Mouse (Mus musculus) heart, postnatal 4 days (tissue): ENCODE measurements at regions not wholly inside any gene's neighbourhood (a gene's known extent, or its start where the extent isn't known, plus 50 kb on each side); places are given as distances from the start of the nearest gene placed in this dataset.
A peak's percentile ranks its signal among the peaks of the same experiment; 100 is the strongest.

ENCODE experiments used
- DNase-seq: peaks from one replicate; pipeline ENCODE4 v3.0.0; 2021

DNA sequence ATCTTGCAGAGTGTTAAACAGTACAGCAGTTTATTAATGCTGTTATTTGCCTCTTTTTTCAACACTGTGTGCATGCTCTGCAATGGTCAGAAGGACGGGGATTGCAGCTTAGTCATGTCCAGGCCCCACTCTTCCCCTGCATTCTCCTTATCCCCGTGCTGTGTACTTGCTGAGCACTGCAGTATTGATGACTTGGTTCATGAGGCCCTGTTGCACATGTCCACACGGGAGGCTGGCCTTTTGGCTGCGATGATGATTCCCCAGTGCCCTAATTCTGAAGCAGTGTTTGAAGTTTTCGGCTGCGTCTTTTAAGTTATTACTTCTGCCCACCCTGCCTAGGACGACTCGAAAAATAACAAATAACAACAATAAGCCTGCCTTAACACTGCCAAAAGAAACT is 750.7 kb downstream of the Inhba start:
- no peak for DNase-seq

DNA sequence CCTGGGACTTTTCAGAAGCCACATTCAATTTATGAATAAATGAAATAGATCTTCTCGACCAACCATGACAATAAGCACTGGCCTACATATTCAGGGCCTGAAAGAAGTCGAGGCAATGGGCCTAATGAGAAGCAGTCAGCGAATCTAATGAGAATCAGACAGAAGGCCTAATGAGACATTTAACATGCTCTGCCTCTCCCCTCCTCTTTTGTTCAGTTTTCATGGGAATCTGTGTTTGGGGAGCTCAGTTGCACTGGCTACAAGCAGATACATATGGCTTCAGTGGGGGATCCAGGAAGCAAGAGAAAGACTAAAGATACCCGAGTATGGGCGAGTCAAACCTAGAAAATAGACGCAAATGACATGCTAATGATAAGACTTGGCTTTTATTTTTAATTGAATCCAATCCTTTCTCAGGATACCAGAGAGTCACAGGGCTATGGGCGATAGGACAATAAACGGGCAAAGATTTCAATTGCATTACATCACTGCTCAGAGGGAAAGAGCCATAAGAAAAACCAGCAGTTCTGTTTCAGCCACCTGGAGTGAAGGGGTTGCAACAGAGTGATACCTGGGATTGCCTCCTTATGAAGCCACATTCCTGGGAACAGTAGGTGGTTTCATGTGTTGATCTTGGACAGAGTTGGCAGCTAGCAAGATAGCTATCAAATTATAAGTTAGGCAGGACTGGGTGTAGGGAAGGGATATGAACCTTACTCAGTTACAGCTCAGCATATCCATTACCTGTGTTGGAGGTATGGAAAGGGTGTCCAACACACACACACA is 751.3 kb downstream of the Inhba start:
- DNase-seq: no peak

DNA sequence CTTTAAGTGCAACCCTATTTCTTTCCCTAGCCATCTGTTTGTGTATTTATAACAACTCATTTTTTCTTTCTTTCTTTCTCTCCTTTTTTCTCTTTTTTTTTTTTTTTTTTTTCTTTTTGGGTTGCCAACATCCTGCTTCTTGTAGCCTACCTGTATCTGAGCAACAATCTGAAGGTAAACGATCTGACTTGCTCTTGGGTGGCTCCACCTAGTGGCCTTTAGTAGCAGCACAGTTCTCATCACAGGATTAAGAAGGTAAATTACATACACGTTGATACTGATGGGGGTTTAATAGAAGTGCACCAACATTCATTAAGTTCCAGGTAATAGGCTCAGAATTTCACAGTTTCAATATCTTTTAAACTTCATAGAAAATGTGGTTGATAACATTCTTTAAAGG is 752.1 kb downstream of the Inhba start:
- peak; percentile 52 for DNase-seq

DNA sequence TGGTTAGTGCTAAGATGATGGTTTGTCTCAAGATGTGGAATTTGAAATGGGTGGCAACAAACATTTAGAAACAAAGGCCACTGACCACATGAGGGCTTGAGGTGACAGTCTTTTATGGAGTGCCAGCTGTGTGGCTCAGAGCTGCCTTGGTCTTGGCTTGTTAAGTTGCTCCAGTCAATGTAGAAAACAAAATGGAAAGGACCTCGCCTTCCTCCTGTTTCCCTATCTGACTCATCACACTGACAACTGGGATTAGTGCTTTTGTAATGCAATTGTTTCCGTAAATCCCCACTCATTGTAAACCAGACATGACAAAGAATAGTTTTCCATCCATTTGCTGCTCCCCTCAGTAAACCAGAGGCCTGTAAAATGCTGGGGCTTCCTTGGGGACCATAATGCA is 757.8 kb downstream of the Inhba start:
- DNase-seq: no peak

DNA sequence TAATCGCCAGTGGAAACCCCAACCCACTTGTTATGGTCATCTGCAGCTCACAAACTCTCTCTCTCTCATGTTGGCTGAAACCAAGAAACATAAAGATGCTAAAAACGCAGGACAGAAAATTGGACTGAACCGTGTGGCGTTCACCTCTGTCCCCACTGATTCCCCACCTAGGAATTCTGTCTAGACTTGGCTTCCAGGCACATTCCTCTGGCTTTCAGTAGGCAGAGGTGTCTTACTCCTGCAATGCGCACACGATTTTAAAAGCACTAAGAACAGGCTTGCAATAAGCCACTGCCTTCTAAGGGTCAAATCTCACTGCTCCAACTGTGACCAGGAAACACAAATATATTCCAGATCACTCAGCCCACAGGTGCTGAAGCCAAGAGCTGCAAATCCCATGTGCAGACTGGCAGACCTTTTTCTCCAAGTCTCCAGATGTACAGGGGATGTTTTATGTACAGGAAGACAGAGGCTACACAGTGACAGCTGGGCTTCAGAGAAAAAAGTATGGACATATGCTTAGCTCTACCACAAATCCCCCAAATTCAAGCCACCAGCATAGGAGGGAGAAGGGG is 758.3 kb downstream of the Inhba start:
- DNase-seq: no peak

DNA sequence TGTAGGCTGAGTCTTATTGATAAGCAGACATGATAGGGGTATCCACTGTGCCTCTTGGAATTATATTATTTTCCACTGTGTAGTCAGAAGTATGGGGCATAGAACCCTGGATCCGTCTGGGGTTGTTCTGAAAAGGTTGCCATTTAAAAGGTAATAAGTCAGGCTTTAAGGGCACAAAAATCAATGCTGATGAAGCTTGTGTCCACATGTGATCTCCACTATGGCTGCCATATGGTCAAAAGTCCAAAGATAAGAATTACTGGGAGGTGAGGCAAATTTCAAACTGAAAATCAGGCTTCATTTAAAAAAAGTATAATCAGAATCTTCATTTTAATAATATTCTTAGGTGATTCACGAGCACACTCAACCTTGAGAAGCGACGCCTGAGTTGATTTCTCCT is 760.2 kb downstream of the Inhba start:
- DNase-seq: no peak

DNA sequence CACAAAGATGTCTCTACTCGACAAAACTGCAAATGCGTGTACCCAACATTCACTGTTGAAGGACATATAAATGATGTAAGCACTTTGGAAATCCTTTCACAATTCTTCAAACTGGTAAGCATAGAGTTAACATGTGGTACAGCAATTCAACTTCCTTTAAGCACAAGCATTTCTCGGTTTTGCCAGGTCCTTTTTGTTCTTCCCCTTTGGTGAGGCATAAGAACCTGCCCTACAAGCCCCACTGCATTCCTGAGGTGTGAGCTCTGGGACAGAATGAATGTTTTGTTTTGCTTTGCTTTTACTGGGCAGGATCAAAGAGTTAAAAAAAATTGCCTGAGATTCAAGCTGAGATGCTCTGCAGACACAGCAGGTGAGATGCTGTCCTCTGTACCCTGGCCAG is 793.9 kb downstream of the Inhba start:
- no peak for DNase-seq
